Mouse (Mus musculus) lung, embryonic 15.5 days (tissue): ENCODE measurements at regions not wholly inside any gene's neighbourhood (a gene's known extent, or its start where the extent isn't known, plus 50 kb on each side); places are given as distances from the start of the nearest gene placed in this dataset.

Experiments
- ATAC-seq: fragments of 200-750 bp; cut with Nextera tagmentation; 2 replicates; pipeline ENCODE4 v1.8.0; 2017; ENCODE audit warnings: moderate number of reproducible peaks, borderline replicate concordance; ENCODE audit not compliant: low FRiP score, low TSS enrichment; ENCODE audit errors: extremely low read depth
- H3K27ac ChIP-seq: fragments of 300-500 bp; sonication (generic); 2 replicates; pipeline ENCODE4 v1.5.1; 2015; ENCODE audit warnings: moderate library complexity, mild to moderate bottlenecking, inconsistent platforms
- H3K27me3 ChIP-seq: fragments of 300-500 bp; sonication (generic); 2 replicates; pipeline ENCODE4 v1.6.1; 2015; ENCODE audit warnings: inconsistent platforms
- H3K36me3 ChIP-seq: fragments of 300-500 bp; sonication (generic); 2 replicates; pipeline ENCODE4 v1.6.1; 2015; ENCODE audit warnings: inconsistent platforms
- H3K4me1 ChIP-seq: fragments of 300-500 bp; sonication (generic); 2 replicates; pipeline ENCODE4 v1.6.1; 2015; ENCODE audit warnings: inconsistent platforms
- H3K4me2 ChIP-seq: fragments of 300-500 bp; sonication (generic); 2 replicates; pipeline ENCODE4 v1.6.1; 2015; ENCODE audit warnings: inconsistent platforms, mild to moderate bottlenecking, moderate library complexity
- H3K4me3 ChIP-seq: fragments of 300-500 bp; sonication (generic); 2 replicates; pipeline ENCODE4 v1.5.1; 2015; ENCODE audit warnings: mild to moderate bottlenecking, inconsistent platforms
- H3K9ac ChIP-seq: fragments of 300-500 bp; sonication (generic); 2 replicates; pipeline ENCODE4 v1.6.1; 2015; ENCODE audit warnings: inconsistent platforms
- H3K9me3 ChIP-seq: fragments of 300-500 bp; sonication (generic); 2 replicates; pipeline ENCODE4 v1.6.1; 2016; ENCODE audit warnings: inconsistent platforms
- WGBS: fragments of 180-500 bp; shearing (Covaris S2); methylation state at CpG from one replicate; pipeline ENCODE4 v1.1.7; 2015; 5-methylcytosine and 5-hydroxymethylcytosine counted together

DNA sequence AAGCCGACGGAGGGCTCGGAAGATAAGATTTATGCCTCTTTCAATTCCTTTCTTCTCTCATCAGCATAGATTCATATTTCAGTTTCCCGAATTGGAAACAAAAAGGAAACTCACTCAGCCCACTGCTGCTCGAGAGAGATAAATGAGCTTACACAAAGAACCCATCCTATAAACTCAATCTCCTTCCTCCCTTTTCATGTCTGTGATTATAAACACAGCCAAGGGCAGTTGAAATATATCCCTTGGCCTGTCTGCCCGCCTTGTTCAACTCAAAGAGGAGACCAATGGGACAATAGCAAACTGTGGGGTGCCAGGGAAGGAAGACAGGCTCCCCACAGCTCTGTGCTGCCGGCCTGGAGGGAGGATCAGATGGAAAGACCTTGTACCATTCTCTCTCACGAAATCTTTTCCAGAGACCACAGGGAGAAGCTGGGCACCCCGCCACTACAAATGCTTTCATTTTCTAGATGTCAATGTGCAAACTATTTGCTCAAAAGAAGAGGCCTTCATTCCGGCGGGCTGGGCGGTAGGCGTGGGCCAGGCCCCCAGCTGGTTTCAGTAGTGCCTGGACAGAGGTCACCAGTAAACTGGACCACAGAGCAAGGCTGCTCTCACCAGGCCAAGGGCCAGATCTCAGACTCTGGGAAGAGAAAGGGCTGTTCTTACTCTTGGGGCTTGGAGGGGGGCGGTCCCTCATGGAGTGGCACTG, 69.7 kb upstream of the Syt13 start:
- H3K4me1 ChIP-seq = peaks cover 21% of the 10 kb centered on the region
- H3K4me2 ChIP-seq = peak overlapping the region; percentile 30; the same call in 1 of the 2 replicates
- peak; percentile 78 for ATAC-seq
- no peak overlapping the region for H3K4me3 ChIP-seq
- H3K27ac ChIP-seq = peak overlapping the region; percentile 92
- no peak overlapping the region for H3K9ac ChIP-seq
- no peaks in the 10 kb centered on the region for H3K27me3 ChIP-seq
- WGBS = 14% methylated on average over 14 of the region's 14 CpGs
- no peaks in the 10 kb centered on the region for H3K36me3 ChIP-seq
- no peaks in the 10 kb centered on the region for H3K9me3 ChIP-seq

GRCm38 (mm10) chr2:92848962-92849361, 65.9 kb upstream of the Syt13 start:
- 58% methylated on average over 13 of the region's 13 CpGs for WGBS
- H3K9me3 ChIP-seq = no peaks in the 10 kb centered on the region
- H3K9ac ChIP-seq = no peak overlapping the region
- no peak overlapping the region for H3K4me2 ChIP-seq
- H3K4me1 ChIP-seq = peaks cover 27% of the 10 kb centered on the region
- H3K27ac ChIP-seq = no peak overlapping the region
- H3K4me3 ChIP-seq = no peak overlapping the region
- no peak for ATAC-seq
- H3K36me3 ChIP-seq = no peaks in the 10 kb centered on the region
- H3K27me3 ChIP-seq = no peaks in the 10 kb centered on the region

DNA sequence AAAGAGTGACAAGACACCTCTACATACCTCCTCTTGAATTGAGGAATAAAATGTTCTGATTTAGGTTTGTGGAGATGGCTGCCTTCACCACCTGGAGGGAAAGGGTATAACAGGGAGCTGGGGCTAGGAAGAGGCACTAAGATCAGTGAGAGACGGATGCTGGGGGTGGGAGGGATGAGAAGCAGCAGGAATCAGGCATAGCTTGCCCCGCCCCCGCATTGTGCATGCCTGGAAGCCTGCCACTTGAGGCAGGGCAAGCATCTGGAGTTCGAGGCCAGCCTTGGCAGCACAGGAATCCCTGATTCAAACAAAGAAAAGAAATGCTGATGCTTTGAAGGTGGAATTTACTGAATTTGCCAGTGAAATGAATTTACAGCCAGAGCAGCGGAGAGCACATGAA, 63.6 kb upstream of the Syt13 start:
- Histone ChIP-seq H3K27ac (no peak overlapping the region), H3K4me2 (no peak overlapping the region), H3K36me3 (no peaks in the 10 kb centered on the region), H3K4me1 (peaks cover 6% of the 10 kb centered on the region; the same call in 1 of the 2 replicates), H3K4me3 (no peak overlapping the region), H3K9ac (no peak overlapping the region), H3K9me3 (no peaks in the 10 kb centered on the region), H3K27me3 (no peaks in the 10 kb centered on the region)
- 35% methylated on average over 5 of the region's 5 CpGs for WGBS
- ATAC-seq = no peak

- peaks cover 6% of the 10 kb centered on the region; the same call in 1 of the 2 replicates for H3K4me1 ChIP-seq
- no peak overlapping the region for H3K4me2 ChIP-seq
- no peaks in the 10 kb centered on the region for H3K9me3 ChIP-seq
- no peaks in the 10 kb centered on the region for H3K36me3 ChIP-seq
- H3K27me3 ChIP-seq = no peaks in the 10 kb centered on the region
- no peak overlapping the region for H3K27ac ChIP-seq
- no peak overlapping the region for H3K4me3 ChIP-seq
- WGBS = 88% methylated on average over 3 of the region's 3 CpGs
- H3K9ac ChIP-seq = no peak overlapping the region
- no peak for ATAC-seq
Observed at GRCm38 (mm10) chr2:92853175-92853574, 61.7 kb upstream of the Syt13 start.

DNA sequence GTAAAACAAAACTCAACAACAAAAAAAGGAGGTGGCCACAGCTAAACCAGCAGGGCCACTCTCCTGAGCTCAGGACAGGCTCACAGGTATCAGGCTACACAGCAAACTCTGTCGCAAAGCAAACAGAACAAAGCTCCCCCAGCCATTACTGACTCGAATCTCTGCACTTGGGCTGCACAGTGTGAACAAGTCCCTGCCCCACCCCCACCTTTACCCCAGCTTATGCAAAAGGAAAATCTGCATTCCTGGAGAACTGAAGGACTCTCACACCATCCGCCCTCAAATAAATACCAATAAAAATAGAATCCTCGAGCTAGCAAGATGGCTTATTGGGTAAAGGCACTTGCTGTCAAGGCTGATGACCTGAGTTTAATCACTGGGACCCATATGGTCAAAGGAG, 60.6 kb upstream of the Syt13 start:
- ATAC-seq = no peak
- Histone ChIP-seq H3K9me3 (no peaks in the 10 kb centered on the region), H3K4me2 (no peak overlapping the region), H3K27ac (no peak overlapping the region), H3K36me3 (no peaks in the 10 kb centered on the region), H3K27me3 (no peaks in the 10 kb centered on the region), H3K9ac (no peak overlapping the region), H3K4me1 (peaks cover 6% of the 10 kb centered on the region; the same call in 1 of the 2 replicates), H3K4me3 (no peak overlapping the region)
- 33% methylated on average over 4 of the region's 4 CpGs for WGBS

- Histone ChIP-seq H3K9ac (no peak overlapping the region), H3K36me3 (no peaks in the 10 kb centered on the region), H3K27me3 (no peaks in the 10 kb centered on the region), H3K4me1 (peaks cover 6% of the 10 kb centered on the region; the same call in 1 of the 2 replicates), H3K4me2 (no peak overlapping the region), H3K27ac (no peak overlapping the region), H3K4me3 (no peak overlapping the region), H3K9me3 (no peaks in the 10 kb centered on the region)
- no peak for ATAC-seq
- 57% methylated on average over 12 of the region's 12 CpGs for WGBS
Observed at GRCm38 (mm10) chr2:92856047-92856446, 58.9 kb upstream of the Syt13 start.

DNA sequence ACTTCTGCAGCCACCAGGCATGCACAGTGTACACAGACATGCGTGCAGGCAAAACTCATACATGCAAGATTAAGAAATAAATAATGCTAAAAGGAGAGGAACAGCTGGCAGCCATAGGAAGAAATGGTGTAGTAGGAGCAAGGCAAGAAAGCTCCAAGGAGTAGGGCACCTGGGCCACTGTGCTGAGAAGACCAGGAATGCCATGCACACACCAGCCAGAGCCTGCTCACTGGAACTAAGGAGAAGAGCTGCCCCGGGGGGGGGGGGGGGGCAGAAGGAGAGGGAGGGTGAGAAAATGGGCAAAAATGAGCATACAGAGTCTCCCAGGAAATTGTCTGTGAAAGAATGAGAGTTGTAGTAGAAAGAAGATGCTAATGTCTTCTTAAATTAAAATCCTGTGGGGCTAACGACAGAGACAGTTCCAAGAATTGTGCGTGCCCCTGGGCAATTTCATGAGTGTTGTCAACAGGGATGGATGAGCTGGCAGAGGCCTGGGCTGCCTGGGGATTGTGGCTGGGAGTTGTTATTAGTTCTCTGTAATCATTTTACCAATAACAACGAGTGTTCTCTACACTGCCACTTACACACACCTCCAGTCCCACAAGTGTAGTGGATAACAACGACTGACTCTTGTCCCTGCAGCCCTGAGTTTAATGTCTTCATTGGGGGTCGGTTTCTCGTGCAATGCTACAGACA, 54.2 kb upstream of the Syt13 start:
- no peak overlapping the region for H3K9ac ChIP-seq
- no peak overlapping the region for H3K4me3 ChIP-seq
- no peaks in the 10 kb centered on the region for H3K36me3 ChIP-seq
- H3K9me3 ChIP-seq = no peaks in the 10 kb centered on the region
- H3K4me1 ChIP-seq = no peaks in the 10 kb centered on the region
- H3K4me2 ChIP-seq = no peak overlapping the region
- H3K27me3 ChIP-seq = no peaks in the 10 kb centered on the region
- no peak for ATAC-seq
- WGBS = 63% methylated on average over 8 of the region's 8 CpGs
- H3K27ac ChIP-seq = no peak overlapping the region
